In genomic region chr13:117567251-117567650, GRCm38 (mm10) we compare ENCODE assay signal across 10 mouse cellular contexts. TPM values are rescaled to one million over a fixed set of nuclear protein-coding genes. Genes with fewer than 3 reads are reported as not detected.
A peak's percentile ranks its signal among the peaks of the same experiment; 100 is the strongest.
DNase-seq lines count a peak whose midpoint lies in the region; ATAC-seq and TF ChIP-seq lines count a peak whose summit lies in the region.
"Had no signal": no experiment of that assay in that cellular context is flagged by ENCODE, and none has a peak within 500 bp of the region (broad histone marks: within the 10 kb centered on the region; RNA-seq: fewer than 3 reads in every experiment).

No protein-coding gene starts in this region.

- WGBS in midbrain, postnatal 0 days = 77% methylated on average over 8 of the region's 8 CpGs
- WGBS in midbrain, embryonic 10.5 days = 87% methylated on average over 8 of the region's 8 CpGs
- 24% methylated on average over 8 of the region's 8 CpGs for WGBS in heart, embryonic 13.5 days

- no peaks in the 10 kb centered on the region for H3K4me1 ChIP-seq in midbrain, postnatal 0 days (ENCODE audit: insufficient read depth, low read length)
- no peaks in the 10 kb centered on the region for H3K4me1 ChIP-seq in midbrain, embryonic 10.5 days
- peaks cover 5% of the 10 kb centered on the region for H3K4me1 ChIP-seq in heart, embryonic 13.5 days

- H3K9ac ChIP-seq in midbrain, postnatal 0 days (replicated peaks; ENCODE audit: low read length, poor library complexity, severe bottlenecking) = no peak overlapping the region
- H3K9ac ChIP-seq in heart, embryonic 13.5 days = no peak overlapping the region

- intact Hi-C loops in gastrocnemius, postnatal 36 days (cut with DNase I) = no loop called here

- H3K36me3 ChIP-seq in midbrain, postnatal 0 days (ENCODE audit: insufficient read depth, low read length) = no peaks in the 10 kb centered on the region
- H3K36me3 ChIP-seq in midbrain, embryonic 10.5 days = no peaks in the 10 kb centered on the region
- no peaks in the 10 kb centered on the region for H3K36me3 ChIP-seq in heart, embryonic 13.5 days

- no peak overlapping the region for H3K27ac ChIP-seq in midbrain, postnatal 0 days (ENCODE audit: low read depth, low read length)
- no peak overlapping the region for H3K27ac ChIP-seq in midbrain, embryonic 10.5 days (replicated peaks)
- H3K27ac ChIP-seq in heart, embryonic 13.5 days (replicated peaks) = no peak overlapping the region

- no peak for TF ChIP-seq CTCF in midbrain, postnatal 0 days (IDR thresholded peaks at IDR 0.05)

- H3K4me3 ChIP-seq in midbrain, postnatal 0 days (ENCODE audit: low read depth, low read length) = no peak overlapping the region
- no peak overlapping the region for H3K4me3 ChIP-seq in midbrain, embryonic 10.5 days
- H3K4me3 ChIP-seq in heart, embryonic 13.5 days = no peak overlapping the region
- H3K4me3 ChIP-seq: myocyte had no signal

- ATAC-seq in midbrain, postnatal 0 days (ENCODE audit: low FRiP score) = peak; percentile 54; the same call in 1 of the 2 replicates
- no peak for ATAC-seq in heart, embryonic 13.5 days (ENCODE audit: extremely low read depth, insufficient number of reproducible peaks, low FRiP score, low TSS enrichment)
- no peak for ATAC-seq in erythroblast, adult 5-6 weeks (replicated peaks; ENCODE audit: low FRiP score, poor library complexity, severe bottlenecking)

- H3K9me3 ChIP-seq in midbrain, postnatal 0 days (ENCODE audit: low read length) = no peaks in the 10 kb centered on the region
- H3K9me3 ChIP-seq in midbrain, embryonic 10.5 days (replicated peaks) = no peaks in the 10 kb centered on the region
- H3K9me3 ChIP-seq in heart, embryonic 13.5 days = no peaks in the 10 kb centered on the region

- peak; percentile 85 for DNase-seq in midbrain, postnatal 0 days (ENCODE audit: low spot score)
- DNase-seq in midbrain, embryonic 10.5 days (ENCODE audit: low spot score) = no peak
- DNase-seq in left cerebral cortex, adult 9 months (ENCODE audit: low spot score in 2 of 2) = peak; percentile 25 to 78
- DNase-seq in testis, postnatal 10 days (ENCODE audit: low spot score) = peak; percentile 38
- DNase-seq in kidney, postnatal 25 days = no peak
- DNase-seq in gastrocnemius, postnatal 36 days = no peak
- DNase-seq: thymus, postnatal 14 days had no signal

- H3K4me2 ChIP-seq in midbrain, postnatal 0 days (ENCODE audit: low read depth, low read length, poor library complexity, severe bottlenecking) = no peak overlapping the region
- H3K4me2 ChIP-seq in heart, embryonic 13.5 days = peak overlapping the region; percentile 46

- no peaks in the 10 kb centered on the region for H3K27me3 ChIP-seq in midbrain, postnatal 0 days (ENCODE audit: insufficient read depth, low read length)
- no peaks in the 10 kb centered on the region for H3K27me3 ChIP-seq in midbrain, embryonic 10.5 days (ENCODE audit: low read depth, poor library complexity, severe bottlenecking)
- H3K27me3 ChIP-seq in heart, embryonic 13.5 days (replicated peaks) = no peaks in the 10 kb centered on the region

RNA-seq across cellular contexts. Expression of gene Hcn1, which starts 34.9 kb away (rescaled TPM):
- 5.2 and 6.5 TPM in 2 replicates for total RNA-seq in midbrain, postnatal 0 days (2014; rRNA removed)
- 0.94 and 1.1 TPM in 2 replicates for polyA plus RNA-seq in midbrain, postnatal 0 days (2015; fragmentation: Nextera tagmentation; extraction: Ambion mirVana)
- polyA plus RNA-seq in midbrain, embryonic 10.5 days (2016; fragmentation: Nextera tagmentation; extraction: Ambion mirVana) = 0.02 TPM in 2 replicates
- 0.08 and 0.09 TPM in 2 replicates for polyA plus RNA-seq in heart, embryonic 13.5 days (2015; fragmentation: Nextera tagmentation; extraction: Ambion mirVana)
- under 1 TPM; 0.03 to 0.05 TPM for total RNA-seq in gastrocnemius, postnatal 36 days (2021)
- not detected in 2 replicates for total RNA-seq in erythroblast, adult 5-6 weeks (2015; ENCODE audit: low replicate concordance)
- 0.14 TPM in 1 of 2 replicates, not detected in the other for total RNA-seq in erythroblast, adult 5-6 weeks (2017; ENCODE audit: low replicate concordance)

Comparison
In these comparisons a context has a peak if more than half of its experiments do, and no peak if none do; other contexts are left out.
1. DNase-seq: peak in midbrain, postnatal 0 days (single experiment), left cerebral cortex, adult 9 months (2 of 2) and testis, postnatal 10 days (single experiment); none in midbrain, embryonic 10.5 days (single experiment), kidney, postnatal 25 days (0 of 2) and gastrocnemius, postnatal 36 days (0 of 2).